Mouse (Mus musculus) thymus, adult 2 months (tissue): ENCODE measurements around the gene Cmah. TPM values are rescaled to one million over a fixed set of nuclear protein-coding genes. Genes with fewer than 3 reads are reported as not detected.
"Not testable (repeated sequence)": the region's sequence is repeated elsewhere in the genome, so short reads cannot be mapped to it uniquely, and the experiment has no call there.

Experiments used
- DNase-seq: peaks from one replicate; pipeline ENCODE4 v3.0.0; 2021
- H3K27ac ChIP-seq: fragments of 200-500 bp; 2 replicates; pipeline ENCODE4 v1.5.1; 2012; ENCODE audit warnings: low read length, control low read depth; ENCODE audit not compliant: control insufficient read depth, insufficient read depth
- H3K27me3 ChIP-seq: fragments of 200-500 bp; 2 replicates; pipeline ENCODE4 v1.6.1; 2012; ENCODE audit warnings: mild to moderate bottlenecking, low read length, moderate library complexity, mixed read lengths; ENCODE audit not compliant: control insufficient read depth, insufficient read depth
- H3K36me3 ChIP-seq: fragments of 200-500 bp; 2 replicates; pipeline ENCODE4 v1.6.1; 2012; ENCODE audit warnings: mild to moderate bottlenecking, low read length, moderate library complexity; ENCODE audit not compliant: control insufficient read depth, insufficient read depth
- H3K4me1 ChIP-seq: fragments of 200-500 bp; replicated peaks from 2 replicates; pipeline ENCODE4 v1.6.1; 2012; ENCODE audit warnings: low read length; ENCODE audit not compliant: control insufficient read depth, insufficient read depth
- H3K4me3 ChIP-seq: fragments of 200-500 bp; 2 replicates; pipeline ENCODE4 v1.5.1; 2012; ENCODE audit warnings: mild to moderate bottlenecking, low read length, control low read depth, moderate library complexity; ENCODE audit not compliant: control insufficient read depth, insufficient read depth
- CTCF ChIP-seq: fragments of 200-500 bp; IDR thresholded peaks from 2 replicates; pipeline ENCODE4 v1.5.1; 2012; ENCODE audit warnings: mild to moderate bottlenecking, control low read depth, low read length, moderate library complexity, borderline replicate concordance; ENCODE audit not compliant: control insufficient read depth, poor library complexity, insufficient read depth; ENCODE audit errors: extremely low read depth
- POLR2A ChIP-seq: fragments of 200-500 bp; IDR thresholded peaks from 2 replicates; pipeline ENCODE4 v1.6.1; 2012; ENCODE audit warnings: mild to moderate bottlenecking, low read length, control low read depth, moderate library complexity; ENCODE audit not compliant: control insufficient read depth, poor library complexity, insufficient read depth; ENCODE audit errors: extremely low read depth
- WGBS: fragments of 180-500 bp; shearing (Covaris S2); methylation state at CpG from one replicate; pipeline ENCODE4 v1.1.7; 2018; 5-methylcytosine and 5-hydroxymethylcytosine counted together
- polyA plus RNA-seq: library from polyadenylated mRNA; depleted of rRNA; stranded (reverse); fragments of >200 nt; gene quantifications from 2 replicates; pipeline ENCODE4 v1.2.3, GENCODE M21; 2012

Cmah gene
- polyA plus RNA-seq, 1 experiment = 14.7 TPM

DNA sequence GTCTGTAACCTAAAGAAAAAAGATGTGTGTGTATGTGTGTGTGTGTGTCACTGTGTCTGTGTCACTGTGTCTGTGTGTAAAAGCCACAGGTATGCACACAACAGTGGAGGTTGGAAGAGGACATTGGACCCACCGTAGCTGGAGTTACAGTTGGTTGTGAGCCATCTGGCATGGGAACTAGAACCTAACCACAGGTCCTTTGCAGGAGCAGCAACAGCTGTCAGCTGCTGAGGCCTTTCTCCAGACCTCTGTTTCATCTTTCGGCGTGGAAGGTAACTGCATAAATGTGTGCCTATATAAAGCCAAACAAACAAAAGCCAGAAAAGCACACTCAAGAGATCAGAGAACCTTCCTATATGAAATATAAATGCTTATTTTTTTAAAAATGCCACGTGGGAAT is 65.5 kb downstream of the Cmah start:
- H3K27me3 ChIP-seq = no peaks in the 10 kb centered on the region
- H3K4me3 ChIP-seq = no peak overlapping the region
- H3K4me1 ChIP-seq = peaks cover 19% of the 10 kb centered on the region
- peak overlapping the region; percentile 78 for H3K27ac ChIP-seq
- no peaks in the 10 kb centered on the region for H3K36me3 ChIP-seq
- TF ChIP-seq POLR2A (no peak), CTCF (no peak)
- peak; percentile 62 for DNase-seq
- WGBS = 2% methylated on average over 4 of the region's 4 CpGs

DNA sequence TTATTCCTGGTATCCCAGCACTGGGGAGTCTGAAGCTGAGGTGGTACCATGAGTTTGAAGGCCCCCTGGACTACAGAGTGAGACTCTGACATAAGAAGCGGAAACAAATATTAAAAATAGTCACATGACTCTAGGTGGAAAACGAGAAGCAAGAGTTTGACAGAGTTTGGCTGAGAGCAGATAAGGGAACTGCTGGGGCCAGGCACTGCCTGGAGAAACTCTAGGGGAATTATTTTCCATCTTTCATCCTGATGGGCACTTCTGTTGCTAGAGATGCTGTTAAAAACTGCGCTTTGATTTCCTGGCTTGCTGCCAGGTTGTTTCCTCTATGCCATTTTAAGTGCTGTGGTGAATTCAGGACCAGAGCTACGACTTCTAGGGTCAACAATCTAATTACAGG is 65.9 kb downstream of the Cmah start:
- Histone ChIP-seq H3K27ac (peak overlapping the region; percentile 78), H3K36me3 (no peaks in the 10 kb centered on the region), H3K27me3 (no peaks in the 10 kb centered on the region), H3K4me1 (peaks cover 19% of the 10 kb centered on the region), H3K4me3 (no peak overlapping the region)
- TF ChIP-seq CTCF (no peak), POLR2A (no peak)
- peak; percentile 43 for DNase-seq
- WGBS = 8% methylated on average over 4 of the region's 4 CpGs

DNA sequence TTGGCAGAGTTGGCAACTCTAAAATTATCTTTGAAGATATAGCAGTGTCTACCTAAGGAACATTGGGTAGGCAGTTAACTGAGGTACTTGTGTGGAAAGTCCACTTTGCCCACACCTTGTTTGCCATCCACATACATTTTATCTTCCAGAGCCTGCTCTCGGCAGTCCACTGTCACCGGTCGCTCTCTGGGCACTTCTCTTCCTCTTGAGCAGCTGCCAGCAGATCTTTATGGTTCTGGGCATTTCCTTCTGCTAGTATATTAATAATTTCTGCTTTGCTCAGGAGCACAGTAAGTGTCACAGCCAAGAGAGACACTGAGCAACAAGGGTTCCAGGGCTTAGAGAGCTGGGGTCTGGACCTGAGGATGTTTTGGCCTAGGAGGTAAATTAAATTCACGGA is 68.6 kb downstream of the Cmah start:
- Histone ChIP-seq H3K27ac (no peak overlapping the region), H3K4me3 (no peak overlapping the region), H3K27me3 (no peaks in the 10 kb centered on the region), H3K36me3 (no peaks in the 10 kb centered on the region), H3K4me1 (peaks cover 22% of the 10 kb centered on the region)
- no peak for DNase-seq
- WGBS = 83% methylated on average over 4 of the region's 4 CpGs
- TF ChIP-seq CTCF (no peak), POLR2A (no peak)

DNA sequence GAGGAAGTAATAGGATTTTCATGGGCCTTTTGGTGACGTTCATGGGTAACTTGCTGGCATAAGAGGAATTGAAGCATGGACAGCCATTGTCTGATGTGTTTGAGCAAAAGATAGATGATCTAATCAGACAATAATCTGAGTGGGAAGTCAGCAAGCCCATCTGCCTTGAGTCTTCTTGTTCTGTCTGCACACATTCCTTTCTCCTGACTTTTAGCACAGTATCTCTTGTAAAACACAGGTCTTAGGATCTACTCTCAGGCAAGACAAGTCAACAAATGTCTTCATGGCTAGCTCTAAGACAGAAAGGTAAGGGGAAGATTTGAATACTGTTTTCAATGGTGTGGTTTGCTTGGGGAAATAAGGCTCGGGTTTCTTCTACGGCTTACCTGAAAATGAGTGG is 70.0 kb downstream of the Cmah start:
- TF ChIP-seq CTCF (no peak), POLR2A (no peak)
- no peak for DNase-seq
- Histone ChIP-seq H3K4me1 (peaks cover 24% of the 10 kb centered on the region), H3K4me3 (no peak overlapping the region), H3K27ac (no peak overlapping the region), H3K27me3 (no peaks in the 10 kb centered on the region), H3K36me3 (no peaks in the 10 kb centered on the region)
- 95% methylated on average over 3 of the region's 3 CpGs for WGBS

DNA sequence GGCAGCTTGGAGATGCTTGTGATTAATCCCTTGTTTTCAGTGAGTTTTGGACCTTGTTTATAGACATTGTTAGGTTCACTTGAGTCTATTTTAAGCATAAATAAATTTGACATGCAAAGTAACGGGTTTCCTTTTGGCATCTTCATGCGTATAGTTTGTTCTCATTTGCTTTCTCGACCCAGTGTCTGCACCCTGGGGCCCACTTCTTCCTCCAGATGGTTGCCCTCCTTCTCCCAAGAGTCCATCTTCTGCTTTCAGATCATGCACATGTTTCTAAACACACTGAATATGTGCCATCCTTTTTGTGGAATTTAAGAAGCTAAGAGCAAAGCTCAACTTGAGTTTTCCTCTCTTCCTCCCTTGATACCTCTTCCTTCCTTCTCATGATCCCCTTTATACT is 71.3 kb downstream of the Cmah start:
- Histone ChIP-seq H3K27ac (peak overlapping the region; percentile 74), H3K27me3 (no peaks in the 10 kb centered on the region), H3K4me1 (peaks cover 26% of the 10 kb centered on the region), H3K4me3 (no peak overlapping the region), H3K36me3 (no peaks in the 10 kb centered on the region)
- no peak for TF ChIP-seq POLR2A
- TF ChIP-seq CTCF = no peak
- WGBS = 32% methylated on average over 3 of the region's 3 CpGs
- no peak for DNase-seq

DNA sequence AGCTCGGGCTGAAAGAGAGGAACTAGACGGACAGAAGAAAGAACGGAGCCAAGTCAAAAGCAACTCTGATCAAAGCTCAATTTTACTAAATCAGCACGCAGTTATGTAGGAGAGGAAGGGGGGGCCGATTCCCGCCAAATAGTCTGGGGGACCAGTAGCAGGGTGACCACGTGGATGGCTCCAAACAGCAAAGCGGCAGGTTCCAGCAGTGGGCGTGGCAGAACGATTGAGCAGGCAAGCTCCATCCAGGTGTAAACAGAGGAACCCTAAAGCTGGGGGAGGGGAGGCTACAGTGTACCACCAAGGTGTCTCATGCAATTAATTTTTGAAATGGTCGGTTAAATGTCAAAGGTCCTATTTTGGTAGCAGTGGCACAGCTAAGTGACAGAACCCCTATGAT is 74.6 kb downstream of the Cmah start:
- H3K4me3 ChIP-seq = peak overlapping the region; percentile 26; the same call in 1 of the 2 replicates

DNA sequence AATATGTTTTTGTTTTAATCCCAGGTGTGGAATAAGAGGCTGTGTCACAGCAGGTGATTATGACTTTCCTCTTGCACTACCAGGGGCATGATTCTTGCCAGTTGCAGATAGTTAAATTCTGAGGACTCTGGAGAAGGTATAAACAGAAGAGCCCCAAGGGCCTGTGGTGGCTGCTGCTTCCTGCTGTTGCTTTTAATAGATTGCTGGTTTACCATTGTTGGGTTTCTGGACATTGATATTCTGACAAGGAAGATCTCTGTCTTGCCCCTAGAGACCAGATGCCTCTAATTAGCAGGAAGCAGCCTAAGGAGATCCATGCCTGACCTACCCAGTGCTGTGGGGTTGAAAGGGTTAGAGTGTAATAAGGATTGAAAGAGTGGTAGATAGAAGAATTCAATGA is 75.8 kb downstream of the Cmah start:
- no peak overlapping the region for H3K27ac ChIP-seq
- no peaks in the 10 kb centered on the region for H3K27me3 ChIP-seq
- TF ChIP-seq POLR2A (no peak), CTCF (no peak)
- H3K4me1 ChIP-seq = peaks cover 19% of the 10 kb centered on the region
- no peaks in the 10 kb centered on the region for H3K36me3 ChIP-seq
- no peak for DNase-seq
- no peak overlapping the region for H3K4me3 ChIP-seq

More for the DNA sequence above, 74.6 kb downstream of the Cmah start:
- not testable (repeated sequence) for H3K36me3 ChIP-seq, H3K27me3 ChIP-seq
- 8% methylated on average over 11 of the region's 11 CpGs for WGBS
- peak; percentile 41 for DNase-seq
- Histone ChIP-seq H3K27ac (peak overlapping the region; percentile 54), H3K4me1 (peaks cover 14% of the 10 kb centered on the region)

DNA sequence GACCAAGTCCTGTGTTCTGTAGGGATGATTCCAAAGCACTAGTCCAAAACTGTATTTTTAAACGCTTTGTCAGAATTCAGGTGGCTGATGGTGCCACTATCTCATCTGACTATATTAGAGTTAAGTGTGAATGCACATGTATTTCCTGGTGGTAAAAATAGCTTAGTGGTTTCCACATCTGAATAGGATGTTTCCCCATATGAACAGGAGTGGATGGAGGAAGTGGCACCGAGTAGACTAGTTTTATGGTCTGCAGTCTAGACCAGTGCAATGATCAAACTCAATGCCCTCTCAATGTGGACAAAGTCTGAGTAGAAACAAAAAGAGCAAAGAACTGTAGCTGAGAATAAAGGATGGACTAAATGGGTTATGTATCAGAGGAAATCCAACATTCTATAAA is 79.6 kb downstream of the Cmah start:
- no peaks in the 10 kb centered on the region for H3K36me3 ChIP-seq
- no peak overlapping the region for H3K4me3 ChIP-seq
- peaks cover 16% of the 10 kb centered on the region for H3K4me1 ChIP-seq
- no peak overlapping the region for H3K27ac ChIP-seq
- no peaks in the 10 kb centered on the region for H3K27me3 ChIP-seq
- 11% methylated on average over 2 of the region's 2 CpGs for WGBS
- no peak for DNase-seq
- TF ChIP-seq POLR2A (no peak), CTCF (no peak)
